Mouse (Mus musculus): ENCODE results near the gene Slc4a2.

DNA sequence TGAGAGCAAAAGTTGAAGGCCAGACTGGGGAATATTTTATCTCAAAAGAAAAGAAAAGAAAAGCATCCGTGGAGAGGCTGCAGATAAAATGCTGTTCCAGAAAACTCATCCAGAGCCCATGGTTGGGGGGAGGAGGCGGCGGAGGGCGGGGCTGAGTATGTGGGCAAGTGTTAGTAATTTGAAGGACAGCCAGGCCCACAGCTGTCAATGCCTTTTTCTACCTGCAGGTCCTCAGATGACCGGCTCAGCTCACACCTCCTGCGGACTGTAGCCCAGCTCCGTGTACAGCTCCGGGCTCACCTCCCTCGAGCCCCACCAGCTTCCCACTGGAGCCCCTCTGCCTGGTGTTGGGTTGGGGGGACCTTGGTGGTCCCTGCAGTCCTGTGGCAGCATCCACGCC lies 24.0 kb upstream of the Slc4a2 start:
- TF ChIP-seq CTCF (IDR thresholded peaks at IDR 0.05) = no peak
- no peak for TF ChIP-seq EP300 (IDR thresholded peaks at IDR 0.05)
